Mouse (Mus musculus) CD4-positive, CD25-positive, alpha-beta regulatory T cell (primary cell): ENCODE measurements around the gene Tex46. TPM values are rescaled to one million over a fixed set of nuclear protein-coding genes. Genes with fewer than 3 reads are reported as not detected.

Experiments used
- polyA plus RNA-seq: library from polyadenylated mRNA; unstranded; fragments of 100-300 nt; shearing (Covaris generic); gene quantifications from one replicate; pipeline ENCODE4 v1.2.1, GENCODE M21; 2017

Gene Tex46
- polyA plus RNA-seq, result not detected

DNA sequence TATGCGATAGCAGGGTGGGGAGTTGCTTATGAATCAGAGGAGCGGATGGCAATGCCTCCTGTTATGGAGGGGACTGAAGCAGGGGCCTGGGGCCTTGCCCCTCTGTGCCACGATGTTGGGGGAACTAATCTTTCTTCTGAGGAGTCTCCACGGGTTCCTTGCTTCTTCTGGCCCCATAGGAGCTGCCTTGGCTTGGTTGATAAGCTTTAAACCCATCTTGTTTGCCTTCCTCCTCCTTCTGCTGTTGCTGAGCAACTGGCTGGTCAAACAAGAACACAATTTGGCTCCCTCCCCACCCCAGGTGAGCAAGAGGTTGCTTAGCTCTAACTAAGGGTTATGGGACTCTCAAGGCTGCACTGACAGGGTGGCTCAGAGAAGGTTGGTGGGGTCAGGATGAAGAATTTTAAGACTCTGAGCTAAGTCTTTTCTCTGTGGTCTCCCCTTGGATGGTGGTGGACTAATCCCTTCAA, at the start of gene Tex46:
Gene Tex46, plus strand, starts transcription at position 51 of the 470 bp plus-strand sequence.

DNA sequence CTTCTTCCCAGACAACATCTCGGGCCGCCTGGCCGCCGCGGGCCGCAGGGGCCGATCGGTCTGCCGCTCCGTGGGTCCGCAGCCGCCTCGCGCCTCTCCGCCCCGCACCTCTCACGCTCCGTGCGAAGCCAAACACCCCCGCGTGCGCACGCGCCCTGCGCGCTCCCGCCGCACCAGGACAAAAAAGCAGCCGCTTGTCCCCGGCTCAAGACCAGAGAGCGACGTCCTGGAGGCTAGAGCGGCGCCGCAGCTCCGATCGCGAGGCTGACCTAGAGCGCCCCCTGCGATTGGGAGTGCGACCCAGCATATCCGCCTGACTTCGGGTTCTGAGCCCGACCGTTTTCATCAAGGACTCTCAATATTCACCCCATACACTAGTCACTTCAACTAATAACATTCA, 7.7 kb upstream of the Tex46 start, which contains the start of gene Kdm1a:
Gene Kdm1a, minus strand, starts transcription at position 156 of the 400 bp plus-strand sequence.

DNA sequence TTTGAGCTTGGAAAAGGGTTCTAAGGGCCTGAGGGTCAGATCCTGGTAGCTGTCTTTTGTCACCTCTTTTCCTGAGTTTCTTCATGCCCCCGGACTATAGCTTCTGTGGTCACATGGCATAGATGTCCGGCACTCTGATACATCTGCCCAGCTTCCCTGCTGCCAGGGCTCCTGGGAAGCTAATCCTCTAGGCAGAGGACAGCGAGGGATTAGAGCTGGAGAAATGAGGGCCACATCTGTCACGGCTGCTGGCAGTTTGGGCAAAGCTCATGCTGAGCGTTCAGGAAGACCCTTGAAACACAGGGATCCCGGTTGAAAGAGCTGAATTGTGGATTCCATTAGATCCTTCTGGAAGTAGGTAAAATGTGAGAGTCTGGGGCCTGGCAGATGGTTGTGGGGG, 12.2 kb downstream of the Tex46 start, which contains the start of gene Lactbl1:
Gene Lactbl1, plus strand, starts transcription at position 234 of the 400 bp plus-strand sequence.

Other genes with a start within 250 kb of the Tex46 start
- not detected for gene Htr1d, start 186.9 kb upstream of the Tex46 start, polyA plus RNA-seq
- 0.50 TPM for gene 6030445D17Rik, start 148.2 kb upstream of the Tex46 start, polyA plus RNA-seq
- 6.2 TPM for gene Luzp1, start 140.7 kb upstream of the Tex46 start, polyA plus RNA-seq
- 84.4 TPM for gene Kdm1a, start 7.7 kb upstream of the Tex46 start, polyA plus RNA-seq
- gene Lactbl1, start 12.2 kb downstream of the Tex46 start, polyA plus RNA-seq, result not detected
- gene Ephb2, start 225.6 kb downstream of the Tex46 start, polyA plus RNA-seq, result 0.22 TPM